In the genomic region with DNA sequence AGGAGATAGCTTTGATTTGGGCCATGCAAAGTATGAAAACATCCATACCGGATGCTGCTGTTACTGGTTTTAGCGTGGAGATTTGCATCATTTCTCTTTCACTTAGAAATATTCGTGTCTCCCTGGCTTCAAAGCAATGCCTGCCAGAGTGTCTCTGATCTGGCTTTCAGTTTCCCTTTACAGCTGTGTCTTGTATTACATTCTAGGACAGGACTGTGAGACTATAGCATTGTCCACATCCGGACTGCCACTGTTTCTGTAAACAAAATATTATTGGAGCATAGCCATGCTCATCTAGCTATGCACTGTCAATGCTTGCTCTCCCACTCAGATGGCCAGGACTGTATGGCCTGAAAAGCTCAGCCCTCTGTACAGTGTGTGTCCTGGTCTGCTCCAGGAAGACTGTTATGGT, we compare ENCODE assay signal across 12 mouse cellular contexts.
DNase-seq lines count a peak whose midpoint lies in the region; ATAC-seq lines count a peak whose summit lies in the region.
"Had no signal": no experiment of that assay in that cellular context is flagged by ENCODE, and none has a peak within 500 bp of the region (broad histone marks: within the 10 kb centered on the region; RNA-seq: fewer than 3 reads in every experiment).

No protein-coding gene starts in this region.

- H3K4me3 ChIP-seq in kidney, embryonic 16.5 days (ENCODE audit: low read length) = no peak overlapping the region
- H3K4me3 ChIP-seq: forebrain, embryonic 12.5 days; limb, embryonic 12.5 days had no signal

- no peaks in the 10 kb centered on the region for H3K36me3 ChIP-seq in kidney, embryonic 16.5 days (ENCODE audit: insufficient read depth, low read length)
- H3K36me3 ChIP-seq: forebrain, embryonic 12.5 days; limb, embryonic 12.5 days had no signal

- H3K4me1 ChIP-seq in kidney, embryonic 16.5 days (ENCODE audit: insufficient read depth, low read length) = peaks cover 23% of the 10 kb centered on the region

- 34% methylated on average over 4 of the region's 4 CpGs for WGBS in kidney, embryonic 16.5 days

- H3K4me2 ChIP-seq in kidney, embryonic 16.5 days (replicated peaks; ENCODE audit: low read depth, low read length) = no peak overlapping the region
- H3K4me2 ChIP-seq: forebrain, embryonic 12.5 days; limb, embryonic 12.5 days had no signal

- peak overlapping the region; percentile 35 for H3K27ac ChIP-seq in kidney, embryonic 16.5 days (ENCODE audit: low read length)
- H3K27ac ChIP-seq: forebrain, embryonic 12.5 days; limb, embryonic 12.5 days had no signal

- no peaks in the 10 kb centered on the region for H3K9me3 ChIP-seq in kidney, embryonic 16.5 days (ENCODE audit: low read length)
- H3K9me3 ChIP-seq: forebrain, embryonic 12.5 days; limb, embryonic 12.5 days had no signal

- DNase-seq in kidney, postnatal 14 days = no peak
- peak; percentile 76 for DNase-seq in A20 (ENCODE audit: low read depth, low spot score)
- peak; percentile 34 to 40 for DNase-seq in B cell, adult 2 months
- DNase-seq in lung, postnatal 10 days = peak; percentile 39
- no peak for DNase-seq in cerebellum, adult 8-10 months
- DNase-seq in ovary, postnatal 14 days (ENCODE audit: low spot score) = no peak
- DNase-seq: embryo, embryonic 11 days; right cerebral cortex, postnatal 4 days had no signal

- H3K9ac ChIP-seq in kidney, embryonic 16.5 days (replicated peaks; ENCODE audit: low read length) = no peak overlapping the region
- H3K9ac ChIP-seq: forebrain, embryonic 12.5 days; limb, embryonic 12.5 days had no signal

- no peaks in the 10 kb centered on the region for H3K27me3 ChIP-seq in kidney, embryonic 16.5 days (ENCODE audit: insufficient read depth, low read length)
- H3K27me3 ChIP-seq: forebrain, embryonic 12.5 days; limb, embryonic 12.5 days; Patski had no signal

- ATAC-seq in kidney, embryonic 16.5 days (ENCODE audit: low FRiP score, low TSS enrichment) = peak; percentile 71
- ATAC-seq: Patski had no signal

Comparison
In these comparisons a context has a peak if more than half of its experiments do, and no peak if none do; other contexts are left out.
1. DNase-seq: peak in A20 (single experiment), B cell, adult 2 months (2 of 2) and lung, postnatal 10 days (single experiment); none in kidney, postnatal 14 days (single experiment), cerebellum, adult 8-10 months (single experiment) and ovary, postnatal 14 days (single experiment).